Mouse (Mus musculus) liver, postnatal 0 days (tissue): ENCODE results near the gene Nt5e. TPM values are rescaled to one million over a fixed set of nuclear protein-coding genes. Genes with fewer than 3 reads are reported as not detected.

Experiments used
- ATAC-seq: fragments of 200-750 bp; cut with Nextera tagmentation; 2 replicates; pipeline ENCODE4 v1.8.0; 2017; ENCODE audit warnings: mild to moderate bottlenecking, moderate library complexity
- DNase-seq: peaks from one replicate; pipeline ENCODE4 v3.0.0-alpha.2; 2016
- H3K27ac ChIP-seq: fragments of 300-500 bp; sonication (generic); 2 replicates; pipeline ENCODE4 v1.5.1; 2014; ENCODE audit warnings: antibody characterized with exemption, moderate library complexity, mild to moderate bottlenecking, low read depth
- H3K27me3 ChIP-seq: fragments of 300-500 bp; sonication (generic); 2 replicates; pipeline ENCODE4 v1.6.1; 2014; ENCODE audit warnings: low read length, control low read depth, mixed read lengths; ENCODE audit not compliant: insufficient read depth
- H3K36me3 ChIP-seq: fragments of 300-500 bp; sonication (generic); replicated peaks from 2 replicates; pipeline ENCODE4 v1.6.1; 2014; ENCODE audit warnings: mild to moderate bottlenecking, control low read depth, low read length, moderate library complexity, mixed read lengths; ENCODE audit not compliant: insufficient read depth
- H3K4me1 ChIP-seq: fragments of 300-500 bp; sonication (generic); 2 replicates; pipeline ENCODE4 v1.6.1; 2014; ENCODE audit warnings: antibody characterized with exemption, mild to moderate bottlenecking, control low read depth; ENCODE audit not compliant: insufficient read depth
- H3K4me2 ChIP-seq: fragments of 300-500 bp; sonication (generic); 2 replicates; pipeline ENCODE4 v1.6.1; 2014; ENCODE audit warnings: low read depth, mild to moderate bottlenecking, low read length, moderate library complexity, mixed read lengths
- H3K4me3 ChIP-seq: fragments of 300-500 bp; sonication (generic); 2 replicates; pipeline ENCODE4 v1.5.1; 2014; ENCODE audit warnings: low read depth, low read length
- H3K9ac ChIP-seq: fragments of 300-500 bp; sonication (generic); replicated peaks from 2 replicates; pipeline ENCODE4 v1.6.1; 2014; ENCODE audit warnings: mild to moderate bottlenecking, moderate library complexity
- H3K9me3 ChIP-seq: fragments of 300-500 bp; sonication (generic); 2 replicates; pipeline ENCODE4 v1.6.1; 2016; ENCODE audit warnings: mild to moderate bottlenecking, control low read depth, low read length, mixed read lengths
- CTCF ChIP-seq: sonication (generic); IDR thresholded peaks from 2 replicates; pipeline ENCODE4 v1.5.1; 2016; ENCODE audit warnings: antibody characterized with exemption, low read depth
- EP300 ChIP-seq: IDR thresholded peaks from 2 replicates; pipeline ENCODE4 v1.6.1; 2016; ENCODE audit warnings: antibody characterized with exemption, low read depth, mild to moderate bottlenecking
- WGBS: fragments of 180-500 bp; shearing (Covaris S2); extraction: QIAGEN DNeasy Blood & Tissue Kit; methylation state at CpG from one replicate; pipeline ENCODE4 v1.1.7; 2014; ENCODE audit not compliant: insufficient replicate concordance; 5-methylcytosine and 5-hydroxymethylcytosine counted together
- polyA plus RNA-seq: library from polyadenylated mRNA; unstranded; fragments of >200 nt; fragmentation: Nextera tagmentation; extraction: Ambion mirVana; gene quantifications from 2 replicates; pipeline ENCODE4 v1.2.1, GENCODE M21; 2015

Gene Nt5e
- polyA plus RNA-seq, 1 experiment from 2014 or later = 18.9 TPM

DNA sequence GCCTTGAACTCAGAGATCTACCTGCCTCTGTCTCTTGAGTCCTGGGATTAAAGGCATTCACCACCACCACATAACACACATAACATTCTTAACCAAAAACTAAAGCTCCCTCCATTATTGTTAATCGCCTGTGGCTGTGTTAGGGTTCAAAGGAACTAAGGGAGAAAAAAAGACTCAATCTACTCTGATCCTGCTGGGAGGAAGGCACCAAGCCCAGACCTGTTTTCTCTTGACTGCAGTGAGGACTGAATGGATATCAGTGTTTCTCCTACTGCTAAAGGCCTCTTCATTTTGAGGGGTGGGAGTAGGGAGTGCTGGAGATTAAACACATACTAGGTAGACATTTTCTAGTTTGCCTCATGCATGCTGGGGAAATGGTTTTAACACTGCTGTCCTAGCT is 40.8 kb downstream of the Nt5e start:
- ATAC-seq (no peak), DNase-seq (no peak)
- H3K4me2 ChIP-seq = no peak overlapping the region
- WGBS = 75% methylated on average over 1 of the region's 1 CpGs
- no peaks in the 10 kb centered on the region for H3K9me3 ChIP-seq
- no peak overlapping the region for H3K27ac ChIP-seq
- H3K27me3 ChIP-seq = no peaks in the 10 kb centered on the region
- peaks cover 3% of the 10 kb centered on the region; the same call in 1 of the 2 replicates for H3K4me1 ChIP-seq
- no peak overlapping the region for H3K9ac ChIP-seq
- TF ChIP-seq CTCF = no peak
- H3K4me3 ChIP-seq = no peak overlapping the region
- H3K36me3 ChIP-seq = peaks cover 12% of the 10 kb centered on the region; the same call in 1 of the 2 replicates

DNA sequence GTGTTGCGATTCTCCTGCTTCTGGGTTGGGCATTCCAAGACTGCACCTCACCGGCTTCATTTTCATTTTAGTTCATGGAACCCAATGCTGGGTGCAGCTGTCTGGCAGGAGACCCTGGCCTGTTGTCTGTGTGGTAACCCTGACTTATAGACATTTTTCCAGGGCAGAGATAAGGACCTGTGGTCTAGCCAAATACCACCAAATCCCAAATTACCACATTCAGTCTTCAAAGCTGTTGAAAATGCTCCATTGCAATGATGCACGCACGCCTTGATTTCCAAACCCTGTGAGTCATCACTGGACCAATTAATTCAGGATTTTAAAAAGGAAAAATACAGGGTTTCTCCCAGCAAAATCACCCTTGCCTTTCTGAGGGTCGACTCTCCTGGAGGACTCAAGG is 41.5 kb downstream of the Nt5e start:
- H3K27me3 ChIP-seq = no peaks in the 10 kb centered on the region
- H3K4me2 ChIP-seq = no peak overlapping the region
- TF ChIP-seq CTCF = no peak
- TF ChIP-seq EP300 = no peak
- H3K4me1 ChIP-seq = peaks cover 3% of the 10 kb centered on the region; the same call in 1 of the 2 replicates
- no peak for ATAC-seq
- WGBS = 81% methylated on average over 5 of the region's 5 CpGs
- DNase-seq = no peak
- peaks cover 12% of the 10 kb centered on the region; the same call in 1 of the 2 replicates for H3K36me3 ChIP-seq
- H3K4me3 ChIP-seq = no peak overlapping the region
- no peak overlapping the region for H3K9ac ChIP-seq
- H3K27ac ChIP-seq = no peak overlapping the region
- H3K9me3 ChIP-seq = no peaks in the 10 kb centered on the region

- Histone ChIP-seq H3K27me3 (no peaks in the 10 kb centered on the region), H3K9me3 (no peaks in the 10 kb centered on the region), H3K4me1 (peaks cover 3% of the 10 kb centered on the region; the same call in 1 of the 2 replicates), H3K4me2 (no peak overlapping the region), H3K9ac (no peak overlapping the region), H3K36me3 (peaks cover 6% of the 10 kb centered on the region; the same call in 1 of the 2 replicates), H3K27ac (no peak overlapping the region), H3K4me3 (no peak overlapping the region)
- TF ChIP-seq CTCF (no peak), EP300 (no peak)
- ATAC-seq (no peak), DNase-seq (no peak)
- WGBS = 89% methylated on average over 2 of the region's 2 CpGs
Observed at GRCm38 (mm10) chr9:88369666-88370065, 42.7 kb downstream of the Nt5e start.

GRCm38 (mm10) chr9:88371201-88371600 is 44.2 kb downstream of the Nt5e start:
- peaks cover 3% of the 10 kb centered on the region; the same call in 1 of the 2 replicates for H3K4me1 ChIP-seq
- no peaks in the 10 kb centered on the region for H3K27me3 ChIP-seq
- TF ChIP-seq CTCF (no peak), EP300 (no peak)
- ATAC-seq (no peak), DNase-seq (no peak)
- H3K27ac ChIP-seq = no peak overlapping the region
- no peak overlapping the region for H3K4me2 ChIP-seq
- no peak overlapping the region for H3K4me3 ChIP-seq
- H3K9ac ChIP-seq = no peak overlapping the region
- no peaks in the 10 kb centered on the region for H3K9me3 ChIP-seq
- no peaks in the 10 kb centered on the region; the same call in 1 of the 2 replicates for H3K36me3 ChIP-seq
- 72% methylated on average over 2 of the region's 2 CpGs for WGBS

- Histone ChIP-seq H3K27me3 (no peaks in the 10 kb centered on the region), H3K4me3 (no peak overlapping the region), H3K36me3 (no peaks in the 10 kb centered on the region; the same call in 1 of the 2 replicates), H3K9ac (no peak overlapping the region), H3K4me2 (no peak overlapping the region), H3K4me1 (no peaks in the 10 kb centered on the region), H3K9me3 (no peaks in the 10 kb centered on the region), H3K27ac (no peak overlapping the region)
- DNase-seq (no peak), ATAC-seq (no peak)
- TF ChIP-seq EP300 = no peak
- no peak for TF ChIP-seq CTCF
- 82% methylated on average over 2 of the region's 2 CpGs for WGBS
Observed at GRCm38 (mm10) chr9:88373001-88373400, 46.0 kb downstream of the Nt5e start.

DNA sequence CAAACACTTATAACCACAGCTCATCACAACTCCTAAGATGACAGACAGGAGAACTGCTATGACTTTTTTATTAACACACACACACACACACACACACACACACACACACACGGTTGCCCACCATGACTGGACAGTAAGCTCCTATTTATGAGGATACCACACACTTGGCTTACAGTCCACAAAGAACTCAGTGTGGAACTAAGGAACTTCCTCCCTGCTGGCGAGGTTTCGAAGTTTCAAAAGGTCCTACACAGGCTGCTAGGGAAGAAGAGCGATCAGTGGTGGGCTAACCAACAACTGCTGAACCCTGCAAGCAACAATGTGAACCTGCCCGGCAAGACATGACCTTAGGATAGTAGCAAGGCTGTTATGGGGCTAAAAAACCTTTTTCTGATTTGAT is 50.5 kb downstream of the Nt5e start:
- WGBS = 59% methylated on average over 5 of the region's 5 CpGs
- Histone ChIP-seq H3K4me1 (0 out of 2 replicates have a peak, but pooled peaks cover 2% of the 10 kb centered on the region), H3K9me3 (no peaks in the 10 kb centered on the region), H3K36me3 (peaks cover 22% of the 10 kb centered on the region), H3K27me3 (no peaks in the 10 kb centered on the region), H3K4me2 (peak overlapping the region; percentile 10; the same call in 1 of the 2 replicates), H3K4me3 (no peak overlapping the region), H3K27ac (no peak overlapping the region), H3K9ac (no peak overlapping the region)
- ATAC-seq (no peak), DNase-seq (no peak)
- TF ChIP-seq EP300 (no peak), CTCF (no peak)

DNA sequence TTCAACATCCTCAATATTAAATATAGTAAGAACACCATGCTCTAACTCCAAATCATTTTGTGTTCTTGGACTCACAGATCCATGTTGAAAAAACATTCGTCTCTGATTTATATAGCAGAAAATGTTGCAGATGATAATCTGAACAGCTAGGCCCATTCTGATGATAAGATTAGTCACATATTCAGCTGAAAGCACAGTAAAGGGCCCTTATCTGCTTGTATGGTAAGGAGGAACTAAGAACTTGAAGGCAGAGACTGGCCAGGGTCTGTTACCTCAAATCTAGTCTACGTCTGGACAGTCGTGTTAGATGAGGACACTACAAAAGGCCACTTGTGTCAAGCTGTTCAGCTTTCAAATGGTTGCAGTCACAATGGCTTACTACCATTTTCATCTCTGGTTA is 52.1 kb downstream of the Nt5e start:
- no peak for TF ChIP-seq CTCF
- no peak for TF ChIP-seq EP300
- Histone ChIP-seq H3K4me3 (no peak overlapping the region), H3K27me3 (no peaks in the 10 kb centered on the region), H3K4me2 (no peak overlapping the region), H3K36me3 (peaks cover 32% of the 10 kb centered on the region), H3K9me3 (no peaks in the 10 kb centered on the region), H3K9ac (no peak overlapping the region), H3K27ac (no peak overlapping the region), H3K4me1 (0 out of 2 replicates have a peak, but pooled peaks cover 2% of the 10 kb centered on the region)
- no peak for ATAC-seq
- DNase-seq = no peak
- 58% methylated on average over 3 of the region's 3 CpGs for WGBS
